Mouse (Mus musculus): ENCODE results near the gene Apol10a. TPM values are rescaled to one million over a fixed set of nuclear protein-coding genes. Genes with fewer than 3 reads are reported as not detected.
"Not testable (repeated sequence)": the region's sequence is repeated elsewhere in the genome, so short reads cannot be mapped to it uniquely, and the experiment has no call there.

Apol10a gene
- not detected for total RNA-seq (2021)
- long read RNA-seq, experiment 1: 0 reads
- long read RNA-seq, experiment 2: 0 reads

DNA sequence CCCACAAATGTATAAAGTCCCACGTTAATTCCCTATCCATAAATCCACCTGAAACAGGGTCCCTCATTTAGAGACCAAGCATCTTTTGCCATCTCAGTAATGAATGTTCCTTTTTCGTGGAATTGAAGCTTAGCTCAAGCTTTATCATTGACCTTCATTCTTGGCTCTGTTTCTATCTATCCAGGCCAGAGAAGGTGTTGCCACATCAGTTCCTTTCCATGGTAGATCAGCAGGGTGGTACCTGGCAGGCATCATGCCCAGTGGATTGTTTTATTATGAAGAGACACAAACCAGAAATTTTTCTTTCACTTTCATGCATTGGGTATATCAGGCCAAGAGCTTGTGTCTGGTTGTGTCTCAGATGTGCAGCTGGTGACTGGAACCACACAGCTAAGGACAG lies at the start of gene Apol10a:
TSS of gene Apol10a (plus strand) at position 355 of the 400 bp plus-strand sequence.
- DNase-seq (ENCODE audit: low spot score in 2 of 2): not testable (repeated sequence)

DNA sequence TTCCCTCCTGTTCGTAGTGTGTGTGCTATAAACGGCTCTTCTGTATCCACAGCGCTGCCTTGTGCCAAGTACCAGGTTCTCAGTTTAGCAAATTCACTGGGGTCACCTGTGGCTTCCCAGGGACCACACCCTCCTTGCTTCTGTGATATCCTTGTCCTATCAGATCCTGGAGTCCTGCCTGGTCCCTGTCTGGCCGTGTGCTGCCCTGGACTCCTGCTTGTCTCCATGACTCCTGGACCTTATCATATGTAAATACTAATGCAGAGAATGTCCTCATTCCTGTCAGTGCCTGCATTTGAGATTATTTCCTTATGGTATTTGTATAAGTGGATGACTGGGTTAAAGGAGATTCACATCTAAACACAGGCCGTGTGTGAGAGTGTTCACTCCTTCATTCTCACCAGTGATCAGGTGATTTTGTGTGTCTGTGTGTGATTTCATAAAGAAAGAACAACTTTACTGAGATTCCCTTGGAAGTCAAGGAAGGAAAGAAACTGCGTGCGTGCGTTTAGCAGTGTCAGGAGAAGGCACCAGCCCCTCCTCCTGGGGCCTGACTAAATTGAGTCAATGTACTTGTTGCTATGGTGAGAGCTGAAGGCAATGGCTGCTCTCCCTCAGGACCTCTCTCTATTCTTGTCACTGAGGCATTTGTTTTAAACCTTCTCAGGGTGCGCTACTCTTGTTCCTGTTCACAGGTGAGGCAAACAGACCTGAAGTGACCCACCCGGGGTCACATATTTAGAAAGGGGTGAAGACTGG lies 48.0 kb upstream of the Apol10a start:
- not testable (repeated sequence) for DNase-seq (ENCODE audit: low spot score in 2 of 2)

DNA sequence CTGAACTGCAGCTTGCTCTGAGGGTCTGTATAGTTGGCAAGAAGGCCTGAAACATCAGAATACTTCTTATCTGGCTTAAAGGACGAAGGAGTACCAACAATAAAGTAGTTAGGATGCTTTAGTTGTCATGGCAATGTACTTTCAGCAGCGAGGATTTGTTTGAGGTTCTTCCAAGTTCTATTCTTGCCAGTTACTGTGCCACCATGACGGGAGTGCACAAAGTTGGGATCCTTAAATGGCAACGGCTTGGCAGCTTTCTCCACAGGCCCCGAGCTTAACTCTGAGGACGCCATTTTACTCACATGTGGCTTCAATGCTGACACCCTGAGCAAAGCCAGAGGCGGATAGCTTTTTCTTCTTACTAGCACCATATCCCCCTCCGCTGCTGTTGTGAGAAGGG lies 32.1 kb upstream of the Apol10a start:
- DNase-seq (ENCODE audit: low spot score in 2 of 2): not testable (repeated sequence)

DNA sequence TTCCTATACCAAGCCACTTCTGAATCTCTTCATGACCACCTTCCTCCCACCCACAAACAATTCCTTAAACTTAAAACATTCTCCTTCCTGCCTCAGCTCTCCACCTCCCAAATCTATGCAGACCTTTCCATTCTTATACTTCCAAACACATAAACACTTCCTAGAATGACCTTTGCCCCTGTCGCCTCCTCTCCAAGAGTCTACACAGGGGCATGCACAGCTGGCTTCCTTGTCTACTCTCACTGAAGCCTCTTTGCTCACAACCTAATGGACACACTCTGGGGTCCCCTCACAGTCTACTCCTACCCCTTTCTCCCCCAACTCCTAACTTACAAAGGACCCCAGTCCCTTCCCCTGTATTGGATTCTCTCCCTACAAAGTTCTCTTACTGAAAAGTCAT lies 31.2 kb upstream of the Apol10a start:
- not testable (repeated sequence) for DNase-seq (ENCODE audit: low spot score in 2 of 2)

DNA sequence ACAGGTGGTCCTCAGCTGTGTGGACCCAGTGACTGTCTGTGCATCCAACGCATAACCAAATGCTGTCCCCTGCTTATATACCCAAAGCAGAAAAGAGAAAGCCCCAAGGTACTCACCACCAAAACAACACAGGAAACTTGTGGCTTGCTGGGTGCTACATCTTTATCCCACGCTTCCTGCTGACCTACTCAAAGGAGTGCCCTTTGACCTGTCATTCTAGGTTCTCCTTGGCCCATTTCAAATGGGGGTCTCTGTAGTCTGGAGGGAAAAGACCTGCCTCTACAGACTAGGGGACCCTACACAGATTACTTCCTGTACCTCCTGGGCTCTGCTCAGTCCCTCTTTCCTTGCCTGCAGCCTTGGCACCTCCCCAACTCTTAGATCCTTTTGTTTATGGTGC lies 29.5 kb upstream of the Apol10a start, which contains the start of gene Apol7b:
TSS of gene Apol7b (minus strand) at position 101 of the 400 bp plus-strand sequence.
- DNase-seq (ENCODE audit: low spot score in 2 of 2): not testable (repeated sequence)

DNA sequence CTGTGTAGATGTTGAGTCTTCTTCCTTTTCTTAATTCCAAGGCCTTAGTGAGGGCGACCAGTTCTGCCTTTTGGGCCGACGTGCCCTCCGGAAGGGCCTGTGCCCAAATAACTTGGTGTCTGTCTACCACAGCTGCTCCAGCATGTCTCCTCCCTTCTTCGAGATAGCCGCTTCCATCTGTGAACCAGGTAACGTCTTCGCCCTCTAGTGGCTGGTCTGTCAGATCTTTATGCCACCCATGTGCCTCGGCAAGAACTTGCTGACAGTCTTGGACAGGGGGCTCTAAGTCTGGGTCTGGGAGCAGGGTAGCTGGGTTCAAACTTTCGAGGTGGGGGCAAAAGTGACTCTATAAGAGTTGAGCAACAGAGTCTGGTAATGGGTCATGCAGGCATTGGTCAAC lies 26.9 kb upstream of the Apol10a start:
- not testable (repeated sequence) for DNase-seq (ENCODE audit: low spot score in 2 of 2)

DNA sequence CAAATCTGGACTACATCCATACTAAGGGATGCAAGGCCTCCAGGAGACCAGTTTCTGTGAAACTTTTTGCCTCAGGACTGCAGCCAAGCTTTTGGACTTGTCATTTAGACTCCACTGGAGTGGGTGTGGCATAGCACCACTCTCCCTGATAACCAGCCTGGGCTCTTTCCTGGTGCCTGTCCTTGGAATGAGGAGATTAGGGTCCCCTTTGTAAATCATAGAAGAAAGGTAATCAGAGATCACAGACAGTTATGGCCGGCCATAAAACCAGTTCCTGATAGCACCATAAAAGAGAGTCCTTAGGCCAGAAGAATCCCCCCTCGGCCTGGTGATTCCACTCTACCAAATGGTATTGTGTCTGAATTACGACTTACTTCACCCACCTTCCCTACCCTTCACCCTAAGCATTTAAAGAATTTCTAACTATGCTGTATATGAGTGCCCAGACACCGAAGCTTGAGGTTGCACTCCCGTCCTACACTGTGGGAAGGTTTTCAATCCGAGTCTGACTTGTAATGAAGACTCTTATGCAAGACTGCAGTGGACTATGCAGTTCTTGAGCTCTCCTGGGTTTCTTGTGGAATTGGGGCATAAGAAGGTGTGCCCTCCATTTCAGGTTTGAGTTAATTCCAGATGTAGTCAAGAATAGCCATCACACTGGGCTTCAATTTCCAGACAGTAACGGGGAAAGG lies 2.0 kb upstream of the Apol10a start:
- not testable (repeated sequence) for DNase-seq (ENCODE audit: low spot score in 2 of 2)

DNA sequence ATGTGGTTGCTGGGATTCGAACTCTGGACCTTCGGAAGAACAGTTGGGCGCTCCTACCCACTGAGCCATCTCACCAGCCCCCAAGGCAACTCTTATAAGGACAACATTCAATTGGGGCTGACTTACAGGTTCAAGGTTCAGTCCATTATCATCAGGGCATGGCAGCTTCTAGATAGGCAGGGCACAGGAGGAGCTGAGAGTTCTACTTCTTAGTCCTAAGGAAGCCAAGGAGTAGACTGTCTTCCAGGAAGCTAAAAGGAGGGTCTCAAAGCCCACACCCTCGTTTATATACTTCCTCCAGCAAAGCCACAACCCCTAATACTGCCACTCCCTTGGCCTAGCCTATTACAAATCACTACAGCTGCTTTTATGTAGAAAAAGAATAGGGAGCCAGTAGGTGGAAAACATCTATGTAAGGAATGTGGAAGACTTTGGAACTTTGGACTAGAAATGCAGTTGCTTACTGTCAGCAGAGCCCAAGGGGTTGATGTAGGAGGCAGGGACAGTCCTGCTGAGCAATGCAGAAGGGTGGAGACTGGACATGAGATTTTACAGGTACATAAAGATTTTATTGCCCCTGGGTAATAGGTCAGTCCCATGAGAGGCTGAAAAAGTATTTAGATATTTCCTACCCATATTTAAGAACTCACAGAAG lies 5.4 kb downstream of the Apol10a start:
- no peak for DNase-seq (ENCODE audit: low spot score in 2 of 2)

DNA sequence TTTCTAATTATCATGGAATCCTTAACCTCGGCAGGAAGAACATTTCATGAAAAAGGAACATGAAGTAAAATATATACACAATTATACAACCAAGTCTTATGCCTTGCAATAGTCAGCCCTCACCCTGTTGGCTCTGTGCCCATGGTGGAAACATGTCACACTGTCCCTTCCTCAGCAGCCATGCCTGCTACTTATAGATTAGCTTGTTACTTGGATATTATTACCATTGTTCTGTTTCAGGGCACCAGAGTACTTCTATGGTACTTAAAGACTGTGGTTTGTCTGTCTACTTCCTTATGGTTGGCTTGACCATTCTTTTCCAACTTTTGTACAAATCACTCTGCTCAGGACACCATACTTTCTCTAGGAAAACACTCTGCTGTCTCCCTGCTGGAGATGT lies 16.3 kb downstream of the Apol10a start:
- not testable (repeated sequence) for DNase-seq (ENCODE audit: low spot score in 2 of 2)

DNA sequence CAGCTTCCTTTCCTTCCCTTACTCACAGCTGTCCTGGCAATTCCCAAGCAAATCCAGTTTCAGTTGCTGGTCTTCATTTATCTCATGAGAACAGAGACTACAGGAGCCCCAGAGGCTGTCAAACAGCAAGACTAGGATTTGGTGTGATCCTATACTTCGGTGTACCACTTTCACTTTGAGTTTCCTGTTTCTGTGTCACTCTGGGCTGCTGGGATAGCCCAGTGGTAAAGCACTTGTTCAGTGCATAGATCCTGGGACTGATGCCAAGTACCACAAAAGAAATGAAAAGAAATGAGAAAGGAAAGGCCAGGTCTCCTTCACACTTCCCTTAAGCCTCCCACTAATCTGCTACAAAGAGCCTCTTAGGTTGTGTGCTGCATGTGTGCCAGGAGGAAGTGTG lies 17.8 kb downstream of the Apol10a start:
- DNase-seq (ENCODE audit: low spot score in 2 of 2): not testable (repeated sequence)

DNA sequence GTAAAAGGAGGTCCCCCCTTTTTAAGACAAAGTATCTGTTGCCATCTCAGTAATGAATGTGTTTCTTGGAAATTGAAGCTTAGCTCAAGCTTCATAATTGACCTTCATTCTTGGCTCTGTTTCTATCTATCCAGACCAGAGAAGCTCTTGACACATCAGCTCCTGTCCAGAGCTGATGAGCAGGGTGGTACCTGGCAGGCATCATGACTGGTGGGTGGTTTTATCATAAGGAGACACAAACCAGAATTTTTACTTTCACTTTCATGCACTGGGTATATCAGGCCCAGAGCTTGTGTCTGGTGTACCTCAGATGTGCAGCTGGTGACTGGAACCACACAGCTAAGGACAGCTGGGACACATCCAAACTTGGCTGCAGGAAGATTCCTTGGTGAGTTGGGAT lies 31.1 kb downstream of the Apol10a start, which contains the start of gene Apol11a:
TSS of gene Apol11a (plus strand) at position 306 of the 400 bp plus-strand sequence.
- DNase-seq (ENCODE audit: low spot score in 2 of 2): not testable (repeated sequence)

DNA sequence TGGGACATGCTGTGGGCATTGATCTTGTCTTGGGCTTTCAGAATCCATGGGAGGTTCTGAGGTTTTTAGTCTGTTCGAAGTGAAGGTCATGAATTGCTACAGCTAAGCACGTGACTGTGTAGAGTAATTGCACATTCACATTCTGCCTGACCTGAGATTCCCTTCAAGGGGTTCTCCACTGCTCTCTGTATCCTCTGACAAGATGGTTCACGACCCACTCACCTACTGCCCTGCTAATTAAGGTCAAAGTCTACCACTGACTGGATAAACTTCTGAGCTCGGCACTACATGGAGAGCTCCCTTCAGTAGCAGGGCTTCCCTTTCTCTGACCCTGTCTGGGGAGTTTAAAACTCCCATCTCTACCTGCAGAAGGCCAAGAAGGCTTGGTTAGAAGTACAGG lies 43.7 kb downstream of the Apol10a start:
- DNase-seq (ENCODE audit: low spot score in 2 of 2): not testable (repeated sequence)

DNA sequence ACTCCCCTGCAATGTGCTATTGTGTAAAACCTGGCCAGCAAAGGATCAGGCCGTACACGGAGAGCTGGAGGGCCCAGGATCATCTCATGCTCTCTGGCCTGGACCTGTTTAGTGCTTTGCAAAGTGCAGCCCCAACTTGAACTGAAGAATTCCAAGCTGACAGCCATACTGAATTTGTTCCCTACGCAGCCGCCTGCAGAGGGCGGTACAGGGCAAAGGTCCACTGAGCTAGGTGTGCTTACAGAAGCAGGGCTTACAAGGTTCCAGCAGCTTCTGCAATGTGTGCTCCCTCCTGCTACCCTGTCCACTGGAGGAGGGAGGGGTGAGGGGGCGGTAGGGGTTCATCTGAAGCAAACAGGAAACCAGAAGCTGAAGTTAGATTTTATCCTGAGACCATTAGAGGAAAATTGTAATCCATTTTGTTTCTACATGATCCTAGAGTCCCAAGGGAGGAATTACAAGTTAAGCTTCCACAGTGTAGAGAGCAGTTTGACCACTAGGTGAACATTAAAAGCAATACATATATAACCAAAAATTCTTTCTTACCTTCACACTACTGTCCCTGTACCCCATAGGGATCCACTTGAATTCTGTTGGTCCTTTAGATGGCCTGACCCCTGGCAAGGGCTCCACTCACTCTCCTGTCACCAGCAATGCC lies 46.5 kb downstream of the Apol10a start:
- DNase-seq (ENCODE audit: low spot score in 2 of 2): peak; percentile 30 to 56

DNA sequence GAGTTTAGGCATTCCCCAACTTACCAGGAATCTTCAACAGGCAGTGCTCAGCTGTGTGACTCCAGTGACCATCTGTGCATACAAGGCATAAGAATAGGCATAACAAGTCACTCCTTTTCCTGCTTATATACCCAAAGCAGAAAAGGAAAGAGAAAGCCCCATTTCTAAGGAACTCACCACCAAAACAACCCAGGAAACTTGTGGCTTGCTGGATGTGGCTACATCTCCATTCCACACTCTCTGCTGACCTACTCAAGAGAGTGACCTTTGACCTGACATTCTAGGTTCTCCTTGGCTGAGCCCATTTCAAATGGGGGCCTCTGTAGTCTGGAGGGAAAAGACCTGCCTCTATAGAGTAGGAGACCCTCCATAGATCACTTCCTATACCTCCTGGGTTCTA lies 56.4 kb downstream of the Apol10a start, which contains the start of gene Apol7c:
TSS of gene Apol7c (minus strand) at position 101 of the 400 bp plus-strand sequence.
- no peak for DNase-seq (ENCODE audit: low spot score in 2 of 2)

DNA sequence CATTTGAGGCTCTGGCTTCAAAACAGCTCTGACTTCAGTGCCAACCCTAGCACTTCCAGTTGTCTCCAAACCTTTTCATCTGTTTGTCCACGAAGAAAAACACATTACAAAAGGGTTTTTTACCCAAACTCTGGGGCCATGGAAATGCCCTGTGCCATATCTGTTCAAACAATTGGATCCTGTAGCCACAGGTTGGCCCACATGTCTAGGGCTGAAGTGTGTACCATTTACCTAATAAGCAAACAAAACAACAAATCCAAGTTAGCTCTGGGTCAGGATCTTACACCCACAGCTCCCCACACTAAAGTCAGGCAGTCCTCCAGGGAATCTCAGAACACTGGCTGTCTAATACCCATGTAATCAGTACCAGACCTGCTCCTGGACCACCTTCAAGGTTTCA lies 62.4 kb downstream of the Apol10a start:
- DNase-seq (ENCODE audit: low spot score in 2 of 2): not testable (repeated sequence)

Other genes with a start within 250 kb of the Apol10a start
- gene Rbfox2, start 170.0 kb upstream of the Apol10a start, total RNA-seq (2021): 100 to 1,000 TPM; 289 to 339 TPM
- under 1 TPM; 0.69 to 0.86 TPM for gene Apol7a, start 77.9 kb upstream of the Apol10a start, total RNA-seq (2021)
- not detected for gene Apol9a, start 65.9 kb upstream of the Apol10a start, total RNA-seq (2021)
- under 1 TPM; 0.18 to 0.42 TPM for gene Apol7b, start 29.6 kb upstream of the Apol10a start, total RNA-seq (2021)
- gene Apol11a, start 31.2 kb downstream of the Apol10a start, total RNA-seq (2021): not detected
- gene Apol7c, start 56.3 kb downstream of the Apol10a start, total RNA-seq (2021): not detected
- gene 1700025B11Rik, start 84.8 kb downstream of the Apol10a start, total RNA-seq (2021): not detected
- gene Apol10b, start 119.1 kb downstream of the Apol10a start, total RNA-seq (2021): under 1 TPM; 0.18 to 0.20 TPM
- not detected for gene Gm36245, start 122.2 kb downstream of the Apol10a start, total RNA-seq (2021)
- not detected for gene Apol11b, start 166.2 kb downstream of the Apol10a start, total RNA-seq (2021)
- under 1 TPM in 1 of 2 experiments, not detected in 1; 0.20 TPM for gene Apol7e, start 221.8 kb downstream of the Apol10a start, total RNA-seq (2021)